Comparison of ENCODE assay signal across 22 mouse cellular contexts in genomic region chr13:58524581-58524980, GRCm38 (mm10).
DNase-seq lines count a peak whose midpoint lies in the region; ATAC-seq and TF ChIP-seq lines count a peak whose summit lies in the region.
"Had no signal": no experiment of that assay in that cellular context is flagged by ENCODE, and none has a peak within 500 bp of the region (broad histone marks: within the 10 kb centered on the region; RNA-seq: fewer than 3 reads in every experiment).

No protein-coding gene starts in this region.

- H3K9me3 ChIP-seq in MEL (replicated peaks; ENCODE audit: insufficient read depth, low read length): no peaks in the 10 kb centered on the region
- no peaks in the 10 kb centered on the region for H3K9me3 ChIP-seq in liver, embryonic 13.5 days (replicated peaks)
- no peaks in the 10 kb centered on the region for H3K9me3 ChIP-seq in heart, embryonic 11.5 days (replicated peaks; ENCODE audit: control insufficient read depth, low read length)
- H3K9me3 ChIP-seq: heart, embryonic 15.5 days; hindbrain, embryonic 15.5 days; lung, embryonic 15.5 days; midbrain, embryonic 10.5 days; neural tube, embryonic 13.5 days had no signal

- no peak for TF ChIP-seq RAD21 in MEL (IDR thresholded peaks at IDR 0.05; ENCODE audit: low read depth, low read length)

- WGBS in liver, embryonic 13.5 days (ENCODE audit: insufficient replicate concordance): 55% methylated on average over 3 of the region's 3 CpGs
- WGBS in heart, embryonic 11.5 days (ENCODE audit: insufficient replicate concordance): 80% methylated on average over 3 of the region's 3 CpGs

- no peak for ATAC-seq in liver, embryonic 13.5 days (ENCODE audit: low read depth)
- no peak for ATAC-seq in heart, embryonic 11.5 days (replicated peaks; ENCODE audit: insufficient number of reproducible peaks, low FRiP score, low TSS enrichment)

- no peak overlapping the region for H3K4me3 ChIP-seq in layer of hippocampus, adult 2 months
- peak overlapping the region; percentile 51 to 69 for H3K4me3 ChIP-seq in MEL (ENCODE audit: control insufficient read depth in 1 of 2, insufficient read depth in 1 of 2, low read depth in 2 of 2, low read length in 2 of 2)
- peak overlapping the region; percentile 53 for H3K4me3 ChIP-seq in liver, embryonic 13.5 days (replicated peaks)
- H3K4me3 ChIP-seq in heart, embryonic 11.5 days (ENCODE audit: low read depth, low read length): no peak overlapping the region
- H3K4me3 ChIP-seq in left cerebral cortex, adult 2 months: no peak overlapping the region
- H3K4me3 ChIP-seq: heart, embryonic 15.5 days; hindbrain, embryonic 15.5 days; lung, embryonic 15.5 days; midbrain, embryonic 10.5 days; neural tube, embryonic 13.5 days had no signal

- H3K36me3 ChIP-seq in MEL (ENCODE audit: control insufficient read depth in 1 of 2, insufficient read depth in 2 of 2, low read length in 2 of 2): peaks cover 0 to 18% of the 10 kb centered on the region in 2 experiments; a peak in 2 of 4 replicates
- H3K36me3 ChIP-seq in liver, embryonic 13.5 days: no peaks in the 10 kb centered on the region
- no peaks in the 10 kb centered on the region for H3K36me3 ChIP-seq in heart, embryonic 11.5 days (ENCODE audit: control insufficient read depth, insufficient read depth, low read length)
- H3K36me3 ChIP-seq: heart, embryonic 15.5 days; hindbrain, embryonic 15.5 days; lung, embryonic 15.5 days; midbrain, embryonic 10.5 days; neural tube, embryonic 13.5 days had no signal

- peak; percentile 21; the same call in 1 of the 2 replicates for TF ChIP-seq CTCF in layer of hippocampus, adult 2 months (conservative IDR thresholded peaks at IDR 0.05)
- peak in 2 of 3 experiments; percentile 57 to 70; a peak in 4 of 6 replicates for TF ChIP-seq CTCF in MEL (IDR thresholded peaks at IDR 0.05 in 2 of 3, conservative IDR thresholded peaks at IDR 0.05 in 1 of 3; ENCODE audit: control insufficient read depth in 1 of 3, insufficient read depth in 1 of 3, low read depth in 2 of 3, low read length in 3 of 3, poor library complexity in 1 of 3, severe bottlenecking in 1 of 3)
- no peak for TF ChIP-seq CTCF in left cerebral cortex, adult 2 months (IDR thresholded peaks at IDR 0.05)

- peaks cover 0 to 21% of the 10 kb centered on the region in 2 experiments; a peak in 3 of 4 replicates for H3K4me1 ChIP-seq in MEL (ENCODE audit: control insufficient read depth in 1 of 2, insufficient read depth in 2 of 2, low read length in 2 of 2)
- peaks cover 59% of the 10 kb centered on the region for H3K4me1 ChIP-seq in liver, embryonic 13.5 days (replicated peaks)
- H3K4me1 ChIP-seq in heart, embryonic 11.5 days (ENCODE audit: control insufficient read depth, insufficient read depth, low read length): peaks cover 22% of the 10 kb centered on the region
- H3K4me1 ChIP-seq: hindbrain, embryonic 15.5 days; neural tube, embryonic 13.5 days had no signal

- intact Hi-C loops in left cerebral cortex, adult 2 months (cut with DNase I): loop anchor here (5.0 kb wide), 1 partner anchor 112 kb away; no protein-coding TSS in a partner anchor

- no peak for TF ChIP-seq EP300 in MEL (IDR thresholded peaks at IDR 0.05; ENCODE audit: low read depth in 1 of 2, low read length in 2 of 2)

- H3K4me2 ChIP-seq in liver, embryonic 13.5 days: peak overlapping the region; percentile 82
- no peak overlapping the region for H3K4me2 ChIP-seq in heart, embryonic 11.5 days
- H3K4me2 ChIP-seq: heart, embryonic 15.5 days; hindbrain, embryonic 15.5 days; lung, embryonic 15.5 days; neural tube, embryonic 13.5 days had no signal

- H3K27ac ChIP-seq in layer of hippocampus, adult 2 months: no peak overlapping the region
- H3K27ac ChIP-seq in MEL (ENCODE audit: control insufficient read depth, low read depth, low read length): peak overlapping the region; percentile 99
- peak overlapping the region; percentile 88 for H3K27ac ChIP-seq in liver, embryonic 13.5 days
- H3K27ac ChIP-seq in heart, embryonic 11.5 days (ENCODE audit: low read depth, low read length): no peak overlapping the region
- no peak overlapping the region for H3K27ac ChIP-seq in left cerebral cortex, adult 2 months
- H3K27ac ChIP-seq: heart, embryonic 15.5 days; hindbrain, embryonic 15.5 days; lung, embryonic 15.5 days; midbrain, embryonic 10.5 days; neural tube, embryonic 13.5 days had no signal

- no peak for DNase-seq in layer of hippocampus, adult 2 months (ENCODE audit: low spot score in 2 of 2)
- DNase-seq in layer of hippocampus, adult 18-20 months (ENCODE audit: low spot score in 2 of 2): no peak
- peak; percentile 85 for DNase-seq in MEL (ENCODE audit: low read depth, low spot score)
- DNase-seq in liver, embryonic 13.5 days: no peak
- no peak for DNase-seq in adrenal gland, adult 8-10 months
- DNase-seq in left cerebral cortex, adult 2 months (ENCODE audit: extremely low spot score in 1 of 2, low spot score in 2 of 2): no peak
- DNase-seq: cerebellum, adult 2 months; cerebellum, postnatal 36 days; gastrocnemius, postnatal 14 days; heart, adult 18-20 months; heart, postnatal 4 days; kidney, adult 18-20 months; kidney, postnatal 25 days; layer of hippocampus, adult 9-11 months; lung, postnatal 4 days; thymus, postnatal 36 days had no signal

- no peak for TF ChIP-seq POLR2A in MEL (IDR thresholded peaks at IDR 0.05; ENCODE audit: control insufficient read depth in 1 of 2, insufficient read depth in 1 of 2, low read depth in 1 of 2, low read length in 2 of 2, poor library complexity in 1 of 2)

- H3K79me2 ChIP-seq in MEL (ENCODE audit: control insufficient read depth, insufficient read depth, low read length, poor library complexity): peaks cover 40% of the 10 kb centered on the region

- no peaks in the 10 kb centered on the region for H3K27me3 ChIP-seq in MEL (ENCODE audit: control insufficient read depth in 1 of 2, insufficient read depth in 2 of 2, low read length in 2 of 2)
- H3K27me3 ChIP-seq in liver, embryonic 13.5 days: 0 out of 2 replicates have a peak, but pooled peaks cover 4% of the 10 kb centered on the region
- H3K27me3 ChIP-seq in heart, embryonic 11.5 days (ENCODE audit: control insufficient read depth, insufficient read depth, low read length): 0 out of 2 replicates have a peak, but pooled peaks cover 4% of the 10 kb centered on the region
- H3K27me3 ChIP-seq: hindbrain, embryonic 15.5 days had no signal

- H3K9ac ChIP-seq in MEL (ENCODE audit: control insufficient read depth, low read depth, low read length, poor library complexity, severe bottlenecking): peak overlapping the region; percentile 83
- H3K9ac ChIP-seq in liver, embryonic 13.5 days: peak overlapping the region; percentile 63
- H3K9ac ChIP-seq in heart, embryonic 11.5 days (ENCODE audit: low read depth, low read length): no peak overlapping the region
- H3K9ac ChIP-seq: heart, embryonic 15.5 days; hindbrain, embryonic 15.5 days; lung, embryonic 15.5 days; neural tube, embryonic 13.5 days had no signal

TF ChIP-seq in MEL, 35 proteins besides CTCF, POLR2A, EP300 and RAD21:
- TF ChIP-seq TBP (IDR thresholded peaks at IDR 0.05; ENCODE audit: low read depth, low read length) (0 out of 2 replicates have a peak, but pooled peaks have one; percentile 15), BHLHE40 (IDR thresholded peaks at IDR 0.05; ENCODE audit: borderline replicate concordance, low read depth, low read length) (no peak)

Comparison
In these comparisons a context has a peak if more than half of its experiments do, and no peak if none do; other contexts are left out.
1. H3K27ac ChIP-seq: peak in MEL (single experiment) and liver, embryonic 13.5 days (single experiment); none in layer of hippocampus, adult 2 months (single experiment), heart, embryonic 11.5 days (single experiment) and left cerebral cortex, adult 2 months (single experiment).
2. H3K4me3 ChIP-seq: peak in MEL (2 of 2) and liver, embryonic 13.5 days (single experiment); none in layer of hippocampus, adult 2 months (single experiment), heart, embryonic 11.5 days (single experiment) and left cerebral cortex, adult 2 months (single experiment).